Mouse (Mus musculus) splenic B cell, adult 2 months (primary cell): ENCODE measurements around the gene Kcnj8.
A peak's percentile ranks its signal among the peaks of the same experiment; 100 is the strongest.
"Not testable (repeated sequence)": the region's sequence is repeated elsewhere in the genome, so short reads cannot be mapped to it uniquely, and the experiment has no call there.

Experiments used
- DNase-seq: peaks from one replicate; pipeline ENCODE4 v3.0.0-alpha.2; 2011; ENCODE audit warnings: low read depth, low spot score
- H3K27me3 ChIP-seq: 2 replicates; pipeline ENCODE4 v1.6.1; 2012; ENCODE audit warnings: mild to moderate bottlenecking, low read length, moderate library complexity, mixed read lengths; ENCODE audit not compliant: control insufficient read depth, poor library complexity, insufficient read depth, severe bottlenecking
- H3K36me3 ChIP-seq: 2 replicates; pipeline ENCODE4 v1.6.1; 2012; ENCODE audit warnings: mild to moderate bottlenecking, low read length, moderate library complexity, mixed read lengths; ENCODE audit not compliant: control insufficient read depth, poor library complexity, insufficient read depth, severe bottlenecking

Gene Kcnj8

GRCm38 (mm10) chr6:142533412-142533811, 38.0 kb downstream of the Kcnj8 start:
- DNase-seq, result no peak
- Histone ChIP-seq H3K27me3 (no peaks in the 10 kb centered on the region), H3K36me3 (no peaks in the 10 kb centered on the region)

GRCm38 (mm10) chr6:142532686-142533085, 38.7 kb downstream of the Kcnj8 start:
- H3K27me3 ChIP-seq, result no peaks in the 10 kb centered on the region
- DNase-seq, result no peak
- no peaks in the 10 kb centered on the region for H3K36me3 ChIP-seq

- Histone ChIP-seq H3K27me3 (no peaks in the 10 kb centered on the region), H3K36me3 (no peaks in the 10 kb centered on the region)
- no peak for DNase-seq
These were observed 39.3 kb downstream of the Kcnj8 start for GRCm38 (mm10) chr6:142532141-142532540.

GRCm38 (mm10) chr6:142530378-142530777, 41.0 kb downstream of the Kcnj8 start:
- no peak for DNase-seq
- no peaks in the 10 kb centered on the region for H3K27me3 ChIP-seq

GRCm38 (mm10) chr6:142529680-142530079, 41.7 kb downstream of the Kcnj8 start:
- H3K27me3 ChIP-seq, result no peaks in the 10 kb centered on the region
- no peak for DNase-seq

More at GRCm38 (mm10) chr6:142530378-142530777, 41.0 kb downstream of the Kcnj8 start:
- no peaks in the 10 kb centered on the region for H3K36me3 ChIP-seq

GRCm38 (mm10) chr6:142527931-142528562, 43.4 kb downstream of the Kcnj8 start:
- H3K36me3 ChIP-seq, result no peaks in the 10 kb centered on the region

More at GRCm38 (mm10) chr6:142529680-142530079, 41.7 kb downstream of the Kcnj8 start:
- no peaks in the 10 kb centered on the region for H3K36me3 ChIP-seq

GRCm38 (mm10) chr6:142524635-142525308, 46.6 kb downstream of the Kcnj8 start:
- H3K27me3 ChIP-seq, result no peaks in the 10 kb centered on the region
- peak; percentile 53 for DNase-seq
- no peaks in the 10 kb centered on the region for H3K36me3 ChIP-seq

More at GRCm38 (mm10) chr6:142527931-142528562, 43.4 kb downstream of the Kcnj8 start:
- no peak for DNase-seq
- no peaks in the 10 kb centered on the region for H3K27me3 ChIP-seq

- Histone ChIP-seq H3K27me3 (no peaks in the 10 kb centered on the region), H3K36me3 (no peaks in the 10 kb centered on the region)
- DNase-seq, result no peak
These were observed 49.8 kb downstream of the Kcnj8 start for GRCm38 (mm10) chr6:142521591-142522110.

GRCm38 (mm10) chr6:142519110-142519509, 52.3 kb downstream of the Kcnj8 start:
- H3K27me3 ChIP-seq, result no peaks in the 10 kb centered on the region
- peak; percentile 30 for DNase-seq

GRCm38 (mm10) chr6:142515379-142515778, 56.0 kb downstream of the Kcnj8 start:
- H3K27me3 ChIP-seq, DNase-seq, H3K36me3 ChIP-seq: not testable (repeated sequence)

More at GRCm38 (mm10) chr6:142519110-142519509, 52.3 kb downstream of the Kcnj8 start:
- no peaks in the 10 kb centered on the region for H3K36me3 ChIP-seq

GRCm38 (mm10) chr6:142514912-142515311, 56.5 kb downstream of the Kcnj8 start:
- no peak for DNase-seq
- Histone ChIP-seq H3K36me3 (no peaks in the 10 kb centered on the region), H3K27me3 (no peaks in the 10 kb centered on the region)
